Mouse (Mus musculus) induced T-regulatory cell, adult 2 months (primary cell): ENCODE results near the gene Nup93.
A peak's percentile ranks its signal among the peaks of the same experiment; 100 is the strongest.

Experiments used
- DNase-seq: peaks from one replicate; pipeline ENCODE4 v3.0.0-alpha.2; 2012; ENCODE audit warnings: low read depth

The Nup93 gene

DNA sequence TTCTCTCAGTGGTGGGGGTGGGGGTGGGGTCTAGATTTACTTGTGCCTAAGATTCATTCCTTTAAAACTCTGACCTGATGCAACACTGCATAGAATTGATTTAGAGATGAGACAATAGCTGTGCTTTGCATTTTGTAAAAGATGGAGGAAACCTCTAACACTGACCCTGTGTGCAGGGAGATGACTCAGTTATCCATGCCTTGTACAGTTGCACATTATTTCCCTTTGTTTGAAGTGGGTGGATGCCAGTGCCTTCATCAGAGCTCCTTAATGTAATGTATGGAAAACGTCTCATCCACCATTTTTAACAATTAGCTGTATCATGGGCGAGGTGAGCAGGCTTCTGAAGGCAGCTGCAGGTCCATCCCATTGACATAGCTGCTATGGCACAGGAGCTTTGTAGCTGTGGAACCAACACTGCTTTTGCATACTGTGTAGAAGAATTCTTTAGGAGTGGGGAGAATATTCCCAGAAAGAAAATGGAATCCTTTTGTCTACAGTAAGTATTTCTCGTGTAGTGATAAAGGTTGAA is 54.1 kb downstream of the Nup93 start:
- DNase-seq = no peak

DNA sequence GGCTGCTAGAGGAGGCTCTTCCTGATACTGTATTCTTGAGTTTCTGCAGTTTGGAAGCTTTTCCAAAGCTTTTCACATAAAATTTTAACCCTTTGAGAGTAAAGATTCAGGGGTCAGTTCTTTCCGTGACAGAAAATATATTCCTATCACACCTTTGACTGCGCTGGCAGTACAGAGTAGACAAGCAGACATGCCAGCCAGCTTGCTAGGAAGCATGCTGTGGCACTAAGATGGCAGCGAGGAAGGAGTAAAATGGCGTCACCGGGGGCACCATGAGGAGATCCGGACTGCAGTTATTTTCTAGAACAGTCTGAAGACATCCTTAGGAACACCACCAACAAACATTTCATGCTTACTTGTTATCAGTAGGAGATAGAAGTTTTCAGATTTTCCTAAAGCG is 55.9 kb downstream of the Nup93 start:
- DNase-seq = no peak

DNA sequence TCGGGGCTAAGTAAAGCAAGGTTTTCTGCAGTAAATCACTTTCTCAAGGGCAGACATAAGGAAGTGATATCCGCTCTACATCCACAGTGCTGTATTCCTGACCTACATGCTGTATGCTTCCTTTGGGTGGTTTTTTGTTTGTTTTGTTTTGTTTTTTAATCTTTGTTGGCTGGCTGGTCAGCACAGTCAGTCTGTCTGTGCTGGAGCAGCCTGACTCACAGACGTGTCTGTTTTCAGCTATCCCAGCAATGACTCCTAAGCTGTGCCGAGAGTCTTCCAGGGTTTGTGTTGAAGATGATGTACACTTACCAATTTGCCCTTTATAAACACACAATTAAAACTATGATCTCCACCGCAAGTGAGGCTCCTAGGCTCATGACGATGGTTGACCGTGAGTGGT is 56.7 kb downstream of the Nup93 start:
- no peak for DNase-seq

DNA sequence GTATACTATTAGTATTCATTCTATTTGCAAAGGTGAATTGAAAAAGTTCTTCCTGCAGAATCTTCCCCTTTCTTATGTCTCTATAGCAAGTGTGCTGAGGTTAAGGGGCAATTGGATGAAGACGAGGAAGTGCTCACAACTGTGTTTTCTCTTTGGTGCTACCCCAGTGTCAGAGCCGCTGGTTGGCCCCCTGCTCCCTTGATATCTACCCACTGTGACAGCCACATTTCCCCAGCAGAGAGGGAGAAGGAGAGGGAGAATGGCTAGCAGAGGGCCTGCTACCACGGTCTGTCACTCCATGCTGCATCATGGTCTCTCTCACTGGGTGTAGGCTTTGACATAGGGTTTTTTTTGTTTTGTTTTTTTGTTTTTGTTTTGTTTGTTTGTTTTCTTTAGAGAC is 58.2 kb downstream of the Nup93 start:
- no peak for DNase-seq

DNA sequence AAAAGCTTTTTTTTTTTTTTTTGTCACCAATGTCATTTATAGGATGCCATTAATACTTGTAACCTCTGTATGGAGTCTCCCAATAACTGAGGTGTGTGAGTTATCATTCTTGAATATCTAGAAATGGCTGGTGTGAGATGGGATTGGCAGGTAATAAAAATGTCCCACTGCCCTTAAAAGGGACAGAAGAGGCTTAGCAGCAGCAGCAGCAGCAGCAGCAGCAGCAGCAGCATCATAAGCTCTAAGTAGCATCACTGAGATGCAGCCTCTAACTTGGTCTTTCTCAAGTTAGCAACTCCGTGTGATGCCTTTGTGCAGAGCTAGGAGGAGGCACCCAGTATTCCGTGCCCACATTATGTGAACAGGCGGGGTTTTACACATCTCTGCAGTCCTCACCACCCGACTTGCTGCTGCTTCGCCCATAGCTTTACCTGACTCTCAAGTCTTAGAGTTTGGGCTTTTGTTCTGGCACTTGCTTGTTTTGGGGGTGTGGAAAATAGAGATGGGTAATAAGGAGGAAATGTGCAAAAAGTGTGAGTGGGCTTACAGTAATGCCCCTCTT is 59.0 kb downstream of the Nup93 start:
- DNase-seq = no peak

DNA sequence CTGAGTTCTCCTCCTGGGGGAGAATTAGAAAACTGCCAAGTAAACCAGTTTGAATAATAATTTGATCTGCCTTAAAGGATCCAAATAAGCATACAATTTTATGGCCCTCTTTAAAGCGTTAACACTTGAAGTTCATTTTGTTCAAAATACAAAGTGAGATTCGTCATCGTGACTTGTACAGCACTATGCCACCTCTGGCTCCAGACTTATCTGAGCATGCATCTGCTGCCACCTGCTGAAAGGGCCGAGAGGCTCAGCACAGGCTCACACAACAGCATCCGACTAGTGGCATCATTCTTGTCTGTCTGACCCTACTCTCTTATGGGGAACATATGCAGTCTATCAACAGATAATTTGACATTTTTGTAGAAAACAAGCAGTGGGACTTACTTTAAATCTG is 59.7 kb downstream of the Nup93 start:
- no peak for DNase-seq

DNA sequence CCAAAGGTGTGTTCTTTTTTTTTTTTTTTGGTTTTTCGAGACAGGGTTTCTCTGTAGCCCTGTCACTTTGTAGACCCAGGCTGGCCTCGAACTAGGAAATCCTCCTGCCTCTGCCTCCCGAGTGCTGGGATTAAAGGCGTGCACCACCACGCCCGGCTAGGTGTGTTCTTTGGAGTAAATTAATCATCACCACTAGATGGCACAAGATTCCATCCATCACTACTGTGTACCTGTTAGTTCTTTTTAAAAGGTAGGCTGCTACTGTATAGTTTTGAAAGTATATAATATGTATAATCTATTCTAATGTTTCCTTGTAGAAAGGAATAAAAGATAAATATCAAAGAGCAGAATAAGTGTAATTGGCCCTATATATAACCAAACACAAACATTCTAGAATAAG is 63.9 kb downstream of the Nup93 start:
- DNase-seq = peak; percentile 27

DNA sequence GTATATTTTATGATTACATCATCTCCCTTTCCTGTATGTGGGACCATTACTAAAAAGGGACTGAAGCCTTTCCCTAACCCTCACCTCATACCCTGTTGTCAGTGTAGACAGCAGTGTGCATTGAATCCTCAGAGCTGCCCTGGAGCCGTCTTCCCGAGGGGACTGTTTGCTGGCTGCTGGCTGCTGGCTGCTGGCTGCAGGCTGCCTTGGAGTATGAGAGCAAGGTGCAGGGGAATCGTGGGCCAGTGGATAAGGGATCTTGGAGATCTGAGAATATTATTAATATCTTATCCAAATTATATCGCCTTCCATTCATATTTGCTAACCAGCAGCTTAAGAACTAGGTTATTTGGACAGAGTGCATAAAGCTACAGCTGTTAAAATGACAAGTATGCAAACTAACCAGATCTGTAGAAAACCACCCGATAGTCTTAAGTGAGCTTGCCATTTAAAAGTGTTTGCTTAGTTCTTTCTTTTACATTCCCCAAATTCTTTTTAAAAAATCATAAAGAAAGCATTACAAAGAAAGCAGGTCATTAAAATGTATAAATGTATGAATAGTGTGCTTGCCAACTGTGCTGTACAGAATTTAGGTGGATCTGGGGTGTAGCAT is 65.7 kb downstream of the Nup93 start:
- DNase-seq = no peak

DNA sequence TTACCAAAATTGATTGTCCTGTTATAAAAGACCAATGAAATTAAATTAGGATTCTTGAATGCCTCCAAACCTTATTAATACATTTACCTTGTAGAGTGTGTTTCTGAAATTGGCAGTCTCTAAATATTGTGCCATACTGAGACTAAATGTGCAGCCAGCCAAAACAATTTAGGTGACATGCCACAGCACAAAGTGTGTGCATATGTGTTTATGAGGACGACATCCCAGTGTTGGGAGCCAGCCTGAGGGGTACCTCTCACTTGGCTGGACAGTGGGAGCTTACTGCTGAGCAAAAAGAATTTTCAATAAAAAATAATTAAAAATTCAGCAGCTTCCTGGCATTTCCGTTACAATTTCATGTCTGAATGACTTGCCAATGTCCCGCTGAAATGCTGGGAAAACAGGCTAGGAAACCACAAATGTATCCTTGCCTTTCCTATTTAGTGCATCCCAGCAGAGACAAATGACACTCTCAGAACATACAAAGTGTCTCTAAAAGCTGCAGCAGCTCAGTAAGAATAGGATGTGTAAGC is 68.2 kb downstream of the Nup93 start:
- DNase-seq = no peak

DNA sequence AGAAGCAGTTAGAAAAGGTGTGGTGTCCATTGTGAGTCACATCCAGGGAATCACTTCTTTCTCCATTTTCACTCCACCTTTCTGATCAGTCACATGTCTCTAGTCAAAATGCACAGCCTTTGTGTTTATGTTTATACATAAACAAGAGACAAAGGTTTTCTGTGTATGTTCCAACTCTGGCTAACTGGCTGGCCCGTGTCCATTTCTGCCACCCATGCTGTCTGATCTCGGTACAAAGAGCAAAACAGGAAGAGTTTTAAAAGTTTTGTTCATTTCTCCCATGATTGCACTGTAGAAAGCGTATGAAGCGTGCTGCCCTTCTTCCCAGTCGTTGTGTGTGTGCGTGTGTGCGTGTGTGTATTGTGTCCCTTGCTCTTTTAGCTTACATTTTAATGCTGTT is 69.8 kb downstream of the Nup93 start:
- no peak for DNase-seq

DNA sequence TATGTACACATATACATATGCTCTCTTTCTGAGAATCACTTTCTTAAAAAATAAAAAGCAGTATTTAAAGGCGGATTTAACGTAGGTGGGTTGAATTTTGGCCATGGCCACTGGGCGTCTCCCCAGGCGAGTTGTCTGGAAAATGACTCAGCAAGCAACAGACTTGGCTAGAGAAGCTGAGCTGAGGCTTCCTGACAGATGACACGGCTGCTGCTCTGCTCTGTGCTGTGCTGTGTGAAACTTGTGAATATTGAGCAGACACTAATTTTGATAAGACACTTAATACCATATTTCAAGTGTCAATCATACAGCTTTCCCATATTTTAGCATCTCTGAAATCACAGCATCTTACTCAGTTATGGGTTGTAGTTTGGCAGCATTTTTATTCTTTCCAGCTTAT is 76.2 kb downstream of the Nup93 start:
- no peak for DNase-seq

DNA sequence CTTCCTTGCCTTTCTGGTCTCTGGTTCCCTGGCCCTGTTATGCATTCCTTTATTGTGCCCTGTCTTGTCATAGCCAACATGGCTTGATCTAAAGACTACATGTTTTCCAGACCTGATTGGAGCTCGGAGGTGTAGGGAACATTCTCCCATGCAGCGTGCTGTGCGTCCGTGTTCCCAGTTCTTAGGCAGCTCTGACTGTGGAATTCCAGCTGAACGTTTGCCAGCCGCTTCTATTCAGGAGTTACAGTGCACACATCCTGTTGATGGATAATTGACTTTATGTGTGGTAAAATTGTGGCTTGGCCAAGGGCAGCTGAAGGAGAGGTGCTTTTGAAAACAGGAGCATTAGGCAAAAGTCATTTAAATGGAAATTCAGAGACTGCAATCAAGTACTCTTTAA is 77.7 kb downstream of the Nup93 start:
- DNase-seq = no peak

DNA sequence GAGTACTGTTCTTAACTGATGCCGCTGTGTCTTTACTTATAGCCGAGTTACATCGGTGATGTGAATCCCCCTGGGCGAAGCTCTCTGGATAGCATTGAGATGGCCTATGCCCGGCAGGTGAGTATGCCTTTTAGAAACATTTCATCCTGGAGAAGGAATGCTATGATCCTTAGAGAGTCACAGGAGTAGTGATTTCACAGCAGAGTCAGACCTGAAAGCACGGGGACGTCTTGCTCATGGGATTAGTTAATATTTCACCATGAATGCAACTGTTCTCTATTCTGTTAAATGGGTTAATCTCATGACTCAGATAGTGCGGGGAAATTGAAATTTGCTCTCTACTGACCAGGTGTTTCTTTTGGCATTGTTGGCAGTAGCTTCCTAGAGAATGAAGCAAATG is 78.3 kb downstream of the Nup93 start:
- DNase-seq = no peak

DNA sequence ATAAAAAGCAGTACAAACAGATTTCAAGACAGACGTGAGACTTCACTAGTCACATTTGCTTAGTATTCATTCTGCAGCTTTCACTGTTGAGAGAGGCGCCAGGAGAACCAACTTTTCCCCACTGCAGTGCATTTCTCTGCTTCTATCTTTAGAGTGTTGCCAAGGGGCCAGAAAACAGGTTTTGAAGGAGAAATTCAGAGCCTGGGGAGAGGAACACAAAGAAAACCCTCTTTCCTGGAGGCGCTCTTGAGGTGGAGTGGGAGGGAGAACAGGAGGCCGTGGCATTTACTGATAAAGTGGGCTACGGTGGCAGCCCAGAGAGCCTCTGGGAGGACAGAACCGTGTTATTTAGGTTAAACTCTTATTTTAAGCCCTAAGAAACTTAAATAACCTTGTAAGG is 81.3 kb downstream of the Nup93 start:
- no peak for DNase-seq

DNA sequence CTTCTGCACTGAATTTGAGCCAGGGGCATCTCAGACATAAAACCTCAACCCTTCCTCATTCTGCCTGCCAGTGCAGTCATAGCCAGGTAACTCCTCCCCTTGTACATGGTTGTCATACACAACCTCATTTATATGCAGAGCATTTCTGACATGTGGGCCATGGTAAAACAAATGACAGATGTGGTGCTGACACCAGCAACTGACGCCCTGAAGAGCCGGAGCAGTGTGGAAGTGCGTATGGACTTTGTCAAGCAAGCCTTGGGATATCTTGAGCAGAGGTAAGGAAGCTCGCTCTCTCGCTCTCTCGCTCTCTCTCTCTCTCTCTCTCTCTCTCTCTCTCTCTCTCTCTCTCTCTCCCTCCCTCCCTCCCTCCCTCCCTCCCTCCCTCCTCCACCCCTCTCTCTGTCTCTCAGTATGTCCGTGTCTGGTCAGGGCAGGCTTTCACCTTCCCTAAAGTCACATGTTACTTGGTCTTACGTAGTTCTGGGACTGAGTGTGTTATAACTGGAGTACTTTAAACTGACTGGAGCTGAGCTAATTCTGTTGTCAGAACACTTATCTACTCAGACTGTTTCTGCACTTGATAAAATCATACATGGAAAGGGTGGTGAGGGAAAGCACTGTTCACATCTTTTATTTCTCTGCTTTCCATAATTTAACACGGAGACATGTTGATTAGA is 82.1 kb downstream of the Nup93 start:
- DNase-seq = no peak

DNA sequence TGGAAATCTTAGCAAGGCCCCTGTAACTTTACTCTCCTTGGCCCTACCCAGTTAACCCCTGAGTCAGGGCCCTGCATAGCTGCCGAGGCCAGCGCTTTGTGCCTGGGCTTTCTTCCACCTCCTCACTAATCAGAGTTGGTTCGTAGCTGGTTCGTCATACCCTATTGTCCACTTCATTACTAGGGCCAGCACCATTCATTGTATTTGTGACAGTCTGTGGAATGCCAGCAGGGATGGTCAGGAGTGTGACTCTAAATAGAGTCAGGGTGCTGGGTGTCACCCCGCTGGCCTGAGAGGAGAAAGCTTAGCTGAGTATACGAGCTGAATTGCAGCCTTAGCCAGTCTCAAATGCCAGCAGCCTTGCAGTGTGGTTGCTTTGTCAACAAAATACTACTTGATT is 82.7 kb downstream of the Nup93 start:
- no peak for DNase-seq

DNA sequence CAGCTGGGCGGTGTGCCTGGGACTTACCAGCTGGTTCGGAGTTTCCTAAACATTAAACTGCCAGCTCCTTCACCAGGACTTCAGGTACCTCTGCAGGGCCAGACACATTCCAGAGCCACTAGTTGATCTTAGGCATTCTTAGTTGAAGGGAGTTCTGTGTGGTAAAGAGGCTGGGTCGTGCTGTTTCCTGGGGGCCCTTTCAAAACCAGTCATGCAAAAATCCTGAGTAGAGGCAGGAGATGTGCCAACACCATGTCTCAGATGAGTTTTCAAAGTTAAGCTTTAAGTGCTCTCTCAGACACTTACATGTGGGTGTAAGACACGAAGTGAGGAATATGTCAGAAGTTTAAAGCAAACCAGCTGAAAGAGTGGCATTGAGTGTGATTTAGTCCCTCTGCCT is 86.4 kb downstream of the Nup93 start:
- no peak for DNase-seq

DNA sequence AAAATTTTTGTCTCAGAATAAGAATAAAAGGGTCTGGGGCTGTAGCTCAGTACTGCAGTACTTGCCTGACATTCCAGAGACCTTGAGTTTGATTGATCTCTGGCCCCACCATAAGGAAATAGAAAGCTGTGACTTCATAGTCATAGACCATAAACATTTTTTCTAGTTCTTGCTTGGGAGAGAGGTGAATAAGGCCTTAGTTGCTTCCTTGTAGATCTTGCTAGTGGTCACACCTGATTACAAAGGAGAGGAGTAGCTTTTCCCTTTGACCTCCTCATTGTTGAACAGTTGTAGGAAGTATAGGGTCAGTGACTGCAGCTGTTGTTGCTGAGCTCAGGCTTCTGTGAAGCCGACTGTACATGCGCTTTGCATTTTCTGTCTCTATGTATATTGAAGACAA is 90.0 kb downstream of the Nup93 start:
- DNase-seq = no peak

DNA sequence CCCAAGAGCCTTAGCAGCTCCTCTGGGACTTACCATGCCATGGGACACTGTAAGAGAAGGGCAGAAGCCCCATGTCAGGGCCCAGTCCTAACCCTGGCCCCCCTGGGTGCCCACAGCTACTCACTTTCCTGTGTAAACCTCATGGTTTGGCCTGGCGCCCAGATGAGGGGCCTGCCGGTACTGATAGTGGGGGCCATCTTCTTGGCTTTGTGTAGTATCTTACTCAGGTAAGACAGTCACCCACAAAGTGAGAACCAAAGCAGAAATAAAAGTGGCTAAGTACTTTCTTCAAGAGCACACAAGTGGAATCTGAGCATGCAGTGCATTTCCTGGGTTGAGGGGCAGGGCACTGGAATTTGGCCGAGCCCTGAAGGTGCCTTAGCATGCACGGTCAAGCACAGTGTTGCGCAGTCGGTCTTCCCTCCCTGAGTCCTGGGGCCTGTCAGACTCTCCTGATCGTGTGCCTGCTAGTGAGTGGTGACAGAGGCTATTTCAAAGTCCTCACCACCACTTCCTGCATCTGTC is 92.7 kb downstream of the Nup93 start:
- no peak for DNase-seq

DNA sequence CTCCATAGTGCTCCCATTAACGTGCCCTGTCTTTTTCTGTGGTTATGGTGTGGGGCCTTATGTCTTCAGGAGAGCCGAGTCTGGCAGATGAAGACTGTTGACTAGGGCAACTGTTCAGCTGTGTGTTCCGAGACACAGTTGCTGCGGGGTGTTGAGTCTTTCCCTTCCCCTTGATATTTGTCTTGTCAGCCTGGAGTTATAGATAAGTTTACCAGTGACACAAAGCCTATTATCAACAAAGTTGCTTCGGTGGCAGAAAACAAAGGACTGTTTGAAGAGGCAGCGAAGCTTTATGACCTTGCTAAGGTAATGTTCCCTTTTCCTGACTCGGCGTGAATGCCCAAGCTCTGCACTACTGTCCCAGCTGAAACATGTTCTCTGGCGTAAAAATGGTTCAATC is 93.3 kb downstream of the Nup93 start:
- no peak for DNase-seq

DNA sequence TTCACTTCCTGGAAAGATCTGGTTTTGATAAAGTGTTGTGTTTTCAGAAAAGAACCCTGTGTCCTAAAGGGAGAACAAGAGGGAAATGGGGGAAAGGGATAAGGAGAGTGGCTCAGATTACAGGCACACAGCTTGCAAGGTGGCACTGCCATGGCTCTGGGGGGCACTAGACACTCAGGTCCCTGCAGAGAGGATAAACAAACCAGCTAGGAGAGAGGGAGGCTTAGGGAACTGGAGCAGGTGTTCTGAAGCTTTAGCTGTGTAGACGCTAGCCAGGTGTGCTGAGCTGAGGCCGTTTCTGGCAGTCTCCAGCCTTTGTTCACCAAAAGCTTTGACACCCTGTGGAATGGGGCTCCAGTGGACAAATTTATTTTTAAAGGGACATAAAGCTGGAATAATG is 99.7 kb downstream of the Nup93 start:
- DNase-seq = no peak

DNA sequence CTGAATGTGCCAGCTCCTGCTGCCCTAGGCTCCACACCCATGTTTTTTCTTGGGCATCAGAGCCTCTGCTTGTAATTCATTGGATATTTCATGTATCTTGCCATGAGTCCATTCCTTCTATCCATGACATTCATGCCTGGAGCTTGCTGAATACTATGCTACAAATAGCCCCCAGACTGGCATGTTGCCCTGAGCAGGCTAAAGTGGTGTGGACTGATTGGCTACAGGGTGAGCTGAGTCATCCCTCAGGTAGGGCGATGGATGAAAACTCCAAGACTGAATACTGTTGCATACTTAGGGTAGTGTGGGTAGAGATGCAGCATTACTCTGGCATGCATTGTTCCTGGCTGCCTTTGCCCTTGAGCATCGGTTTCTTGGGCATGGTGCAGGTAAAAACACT is 102.9 kb downstream of the Nup93 start:
- no peak for DNase-seq

DNA sequence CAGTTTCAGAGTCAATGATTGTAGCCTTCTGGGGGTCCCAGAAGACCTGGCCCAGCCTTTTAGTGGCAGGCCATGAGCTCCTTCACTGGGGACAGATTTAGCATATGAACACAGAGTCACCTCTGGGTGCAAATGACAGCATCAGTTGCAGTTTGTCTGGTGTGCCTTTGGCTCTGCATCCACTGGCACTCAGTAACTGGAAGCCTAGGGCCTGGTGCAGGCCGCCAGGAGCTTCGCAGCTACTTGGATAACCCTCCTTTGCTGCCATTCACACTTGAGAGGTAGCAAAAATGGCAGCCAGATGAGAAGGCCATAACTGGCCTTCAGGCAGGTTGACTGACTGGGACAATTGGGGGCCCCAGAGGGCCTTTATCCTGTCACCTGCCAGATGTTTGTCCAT is 103.3 kb downstream of the Nup93 start:
- DNase-seq = no peak
